Mouse (Mus musculus): Measurements from ENCODE around the gene Tmem127. TPM values are rescaled to one million over a fixed set of nuclear protein-coding genes. Genes with fewer than 3 reads are reported as not detected.

The Tmem127 gene
- polyA plus RNA-seq, 1 experiment, result 38.7 TPM

Other genes starting within 250 kb of the Tmem127 start
- 7.1 and 7.6 TPM in 2 replicates for gene Ap4e1, start 239.2 kb upstream of the Tmem127 start, polyA plus RNA-seq (2012; rRNA removed)
- 41.6 and 46.7 TPM in 2 replicates for gene Blvra, start 177.2 kb upstream of the Tmem127 start, polyA plus RNA-seq (2012; rRNA removed)
- 2.6 and 3.2 TPM in 2 replicates for gene Ncaph, start 114.0 kb upstream of the Tmem127 start, polyA plus RNA-seq (2012; rRNA removed)
- gene Itpripl1, start 104.5 kb upstream of the Tmem127 start, polyA plus RNA-seq (2012; rRNA removed), result 10.4 and 11.0 TPM in 2 replicates
- gene 1810024B03Rik, start 39.6 kb upstream of the Tmem127 start, polyA plus RNA-seq (2012; rRNA removed), result 3.3 and 3.5 TPM in 2 replicates
- gene Snrnp200, start 39.5 kb upstream of the Tmem127 start, polyA plus RNA-seq (2012; rRNA removed), result 53.1 and 59.2 TPM in 2 replicates
- gene Ciao1, start 92 bp upstream of the Tmem127 start, polyA plus RNA-seq (2012; rRNA removed), result 62.3 and 68.2 TPM in 2 replicates
- 46.6 and 48.7 TPM in 2 replicates for gene Stard7, start 22.3 kb downstream of the Tmem127 start, polyA plus RNA-seq (2012; rRNA removed)
- 2.9 and 3.0 TPM in 2 replicates for gene Dusp2, start 88.3 kb downstream of the Tmem127 start, polyA plus RNA-seq (2012; rRNA removed)
- gene Astl, start 90.7 kb downstream of the Tmem127 start, polyA plus RNA-seq (2012; rRNA removed), result not detected in 2 replicates
- gene Adra2b, start 115.3 kb downstream of the Tmem127 start, polyA plus RNA-seq (2012; rRNA removed), result 0.03 and 0.09 TPM in 2 replicates
- 0.24 and 0.32 TPM in 2 replicates for gene Gpat2, start 177.3 kb downstream of the Tmem127 start, polyA plus RNA-seq (2012; rRNA removed)
- 30.4 and 41.2 TPM in 2 replicates for gene Fahd2a, start 196.7 kb downstream of the Tmem127 start, polyA plus RNA-seq (2012; rRNA removed)

All from urinary bladder, adult 2 months (tissue).